Mouse (Mus musculus) effector memory CD4-positive, alpha-beta T cell, adult 7 months (primary cell): Measurements from ENCODE around the gene Hacd1. TPM values are rescaled to one million over a fixed set of nuclear protein-coding genes. Genes with fewer than 3 reads are reported as not detected.

Experiments used
- polyA plus RNA-seq: library from polyadenylated mRNA; unstranded; fragments of 100-300 nt; shearing (Covaris generic); gene quantifications from one replicate; pipeline ENCODE4 v1.2.1, GENCODE M21; 2017

The Hacd1 gene
- not detected for polyA plus RNA-seq

DNA sequence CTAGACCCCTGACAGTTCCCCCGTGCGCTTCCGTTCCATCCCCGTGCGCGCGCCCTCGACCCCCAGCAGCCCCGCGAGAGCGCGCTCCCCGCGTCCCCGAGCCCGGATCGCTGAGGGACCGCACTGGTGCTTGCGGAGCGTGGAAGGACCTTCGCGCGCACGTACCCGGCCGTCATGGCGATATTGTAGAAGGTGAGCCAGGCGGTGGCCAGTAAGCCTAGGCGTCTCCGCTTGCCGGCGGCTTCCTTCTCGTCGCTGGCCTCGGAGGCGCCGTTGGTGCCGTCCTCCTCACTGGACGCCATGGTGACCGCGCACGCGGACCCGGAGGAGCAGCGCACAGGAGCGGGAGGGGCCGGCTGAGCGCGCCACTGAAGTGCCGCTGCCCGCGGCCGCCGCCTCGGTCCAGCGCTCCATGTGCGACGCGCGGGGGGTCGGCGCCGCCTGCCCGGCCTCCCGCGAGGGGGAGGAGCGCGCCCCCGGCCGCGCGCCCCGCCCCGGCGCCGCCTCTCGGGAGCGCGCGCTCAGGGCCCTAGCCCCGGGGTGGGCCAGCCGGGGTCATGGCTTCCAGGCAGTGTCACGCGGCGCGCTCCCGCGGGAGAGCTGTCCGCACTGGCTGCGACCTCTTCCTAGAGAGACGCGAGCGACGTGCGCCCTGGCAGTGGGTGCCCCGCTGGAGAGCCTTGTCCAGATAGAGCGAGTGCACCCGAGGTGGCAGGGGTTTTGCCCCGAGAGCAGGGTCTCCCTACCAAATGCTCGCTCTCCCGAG, at the start of gene Hacd1:
Hacd1 (minus strand) TSS at position 570 of the 766 bp plus-strand sequence.

DNA sequence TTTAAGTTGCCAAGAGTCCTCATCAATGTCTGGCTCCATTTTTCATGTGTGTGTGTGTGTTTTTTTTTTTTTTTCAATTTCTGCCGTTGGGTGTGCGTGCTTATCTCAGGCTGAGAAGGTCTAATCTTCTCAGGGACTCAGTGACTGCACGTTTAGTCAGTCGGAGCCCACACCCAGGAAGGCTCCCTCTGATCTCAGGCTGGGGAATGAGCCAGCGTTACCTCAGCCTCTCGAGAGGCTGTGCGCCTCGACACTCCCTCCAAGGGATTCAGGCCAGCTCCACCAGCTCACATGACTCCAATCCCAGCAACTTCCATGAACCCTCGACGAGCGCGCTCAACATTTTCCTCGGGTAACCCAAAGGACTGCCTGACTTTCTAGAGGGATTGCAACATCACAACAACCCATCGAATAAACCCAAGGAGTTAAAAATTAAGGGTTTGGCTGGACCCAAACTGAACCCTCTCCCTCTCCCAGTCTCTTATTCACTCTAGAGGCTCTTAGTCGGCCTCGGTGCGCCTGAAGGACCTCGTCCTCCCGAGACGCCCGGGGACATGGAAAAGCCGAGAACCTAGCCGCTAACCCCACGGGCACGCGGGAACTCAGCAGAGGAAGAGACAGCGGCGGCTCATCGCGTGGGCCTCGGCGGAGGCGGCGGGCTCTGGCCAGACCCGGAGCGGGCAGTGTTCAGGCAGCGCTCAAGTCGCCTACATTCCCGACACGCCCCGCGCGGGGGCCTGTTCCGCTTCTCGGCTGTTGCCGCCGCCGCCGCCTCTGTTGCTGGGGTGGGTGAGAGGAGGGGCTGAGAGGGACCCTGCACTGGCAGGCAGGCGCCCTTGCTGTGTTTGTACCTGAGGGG, 17.7 kb upstream of the Hacd1 start, which contains the start of gene Stam:
Stam (plus strand) TSS at position 737 of the 859 bp plus-strand sequence.

Other genes starting within 250 kb of the Hacd1 start
- gene Stam, start 18.0 kb upstream of the Hacd1 start, polyA plus RNA-seq, result 22.7 TPM
- gene Tmem236, start 118.4 kb upstream of the Hacd1 start, polyA plus RNA-seq, result not detected
- not detected for gene Mrc1, start 173.3 kb upstream of the Hacd1 start, polyA plus RNA-seq